Mouse (Mus musculus): Measurements from ENCODE around the gene Snhg11. TPM values are rescaled to one million over a fixed set of nuclear protein-coding genes. Genes with fewer than 3 reads are reported as not detected.

Snhg11 gene
- polyA plus RNA-seq, 1 experiment from 2014 or later = 1.4 TPM

DNA sequence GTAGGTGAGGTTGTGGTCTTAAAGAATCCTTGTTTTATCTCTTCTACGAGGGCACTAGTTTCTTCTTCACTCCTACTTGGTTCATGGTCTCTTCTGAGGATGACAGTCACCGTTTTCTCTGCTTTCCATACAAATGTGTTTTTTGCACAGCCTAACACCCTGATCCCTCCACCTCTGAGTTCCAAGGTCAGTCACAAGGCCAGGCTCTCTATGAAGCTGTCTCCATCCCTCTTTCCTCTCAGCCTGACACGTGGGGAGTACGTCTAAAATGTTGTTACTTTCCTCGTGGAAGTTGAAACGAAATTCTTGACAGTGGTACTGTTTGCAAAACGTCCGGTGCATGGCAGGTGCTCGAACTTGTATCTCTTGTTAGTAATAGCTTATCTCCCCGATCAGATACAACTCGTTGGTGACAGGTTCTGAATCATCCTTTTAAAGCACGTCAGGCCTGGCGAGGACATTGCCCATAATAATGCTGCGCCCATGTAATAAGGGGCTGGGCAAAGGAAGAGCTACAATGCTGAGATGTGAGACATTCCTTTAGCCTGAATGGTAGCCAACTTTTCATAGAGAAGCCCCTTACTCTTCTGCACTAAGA, 33.7 kb downstream of the Snhg11 start:
- H3K4me1 ChIP-seq (replicated peaks) = peaks cover 43% of the 10 kb centered on the region
- H3K36me3 ChIP-seq = no peaks in the 10 kb centered on the region
- no peak overlapping the region for H3K27ac ChIP-seq
- 0 out of 2 replicates have a peak, but pooled peaks cover 5% of the 10 kb centered on the region for H3K27me3 ChIP-seq
- H3K9me3 ChIP-seq (replicated peaks) = no peaks in the 10 kb centered on the region
- DNase-seq = no peak
- peak overlapping the region; percentile 70 for H3K4me2 ChIP-seq
- 30% methylated on average over 14 of the region's 14 CpGs for WGBS (ENCODE audit: insufficient replicate concordance)
- peak overlapping the region; percentile 98 for H3K4me3 ChIP-seq (replicated peaks)
- ATAC-seq (ENCODE audit: low read depth) = no peak
- no peak overlapping the region for H3K9ac ChIP-seq

DNA sequence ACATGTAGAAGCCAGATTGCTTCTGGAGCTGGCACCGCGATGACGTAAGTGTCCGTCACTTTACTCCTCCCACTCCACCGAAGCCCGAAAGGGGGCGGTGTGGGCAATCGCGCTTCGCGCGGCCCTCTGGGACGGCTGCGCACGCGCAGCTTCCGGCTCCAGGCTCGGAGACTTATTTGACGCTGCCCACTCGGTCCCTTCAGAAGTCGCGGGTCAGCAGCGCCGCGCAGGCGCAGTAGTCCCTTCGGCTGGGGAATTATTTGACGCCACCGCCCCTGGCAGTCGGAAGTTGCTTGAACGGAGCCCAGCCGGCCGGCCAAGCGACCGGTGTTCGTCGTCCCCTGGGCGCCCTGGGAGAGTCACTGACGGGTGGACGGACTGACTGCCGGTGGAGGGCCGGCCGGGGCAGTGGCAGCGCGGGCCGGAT, 34.2 kb downstream of the Snhg11 start, which contains the start of gene Ralgapb:
Ralgapb (plus strand) TSS at position 254 of the 427 bp plus-strand sequence.
- Histone ChIP-seq H3K9ac (peak within 1 kb of the TSS; percentile 96), H3K4me2 (peak within 1 kb of the TSS; percentile 94), H3K4me1 (replicated peaks) (peaks cover 48% of the 10 kb centered on the region), H3K27ac (peak within 1 kb of the TSS; percentile 88), H3K27me3 (0 out of 2 replicates have a peak, but pooled peaks cover 5% of the 10 kb centered on the region), H3K4me3 (replicated peaks) (peak within 1 kb of the TSS; percentile 98), H3K36me3 (no peaks in the 10 kb centered on the region), H3K9me3 (replicated peaks) (no peaks in the 10 kb centered on the region)
- ATAC-seq (ENCODE audit: low read depth) (peak; percentile 85), DNase-seq (peak; percentile 97)
- WGBS (ENCODE audit: insufficient replicate concordance) = under 1% methylated on average over 46 of the region's 46 CpGs

DNA sequence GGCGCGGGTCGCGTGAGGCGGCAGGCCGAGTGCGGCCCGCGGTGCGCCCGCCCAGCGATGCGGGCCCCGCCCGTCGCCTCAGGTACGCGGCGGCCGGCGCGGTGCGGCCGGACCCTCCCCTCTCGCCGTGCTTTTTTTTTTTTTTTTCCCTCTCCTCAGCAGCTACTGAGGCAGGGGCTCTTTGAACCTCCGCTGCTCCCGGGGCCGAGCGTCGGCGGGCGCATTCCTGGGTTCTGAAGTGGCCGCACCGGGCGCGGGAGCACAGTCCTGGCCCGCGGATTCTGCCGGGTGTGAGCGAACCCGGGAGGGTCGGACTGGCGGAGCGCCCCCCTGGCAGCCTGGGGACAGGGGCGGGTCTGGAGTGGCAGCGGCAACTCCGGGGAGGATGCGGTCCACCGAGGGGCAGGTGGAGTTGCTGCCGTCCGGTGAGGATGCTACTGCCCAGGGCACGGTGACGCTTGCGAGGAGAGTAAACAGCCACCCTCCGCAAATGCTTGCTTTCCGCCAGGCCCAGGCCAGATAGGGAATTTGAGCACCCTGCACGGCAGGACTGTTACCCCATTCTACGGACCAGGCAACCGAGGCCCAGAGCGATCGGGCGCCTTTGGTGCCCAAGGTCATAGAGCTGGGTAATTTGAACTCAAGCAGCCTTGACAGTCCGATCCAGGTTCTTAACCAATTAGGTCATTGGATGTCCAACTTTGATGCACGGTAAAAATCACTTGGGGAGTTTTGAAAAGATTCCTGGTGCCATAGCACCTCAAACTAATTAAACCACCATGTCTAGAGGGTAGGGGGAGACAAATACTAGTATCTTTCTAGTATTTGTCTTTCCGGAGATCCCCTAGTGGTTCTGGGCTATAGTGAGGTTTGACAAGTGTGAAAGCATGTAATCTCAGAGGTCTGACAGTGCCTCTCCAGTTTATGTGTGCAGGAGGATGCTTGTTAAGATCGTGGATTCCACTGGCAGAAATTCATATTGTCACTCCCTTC, 34.9 kb downstream of the Snhg11 start:
- Histone ChIP-seq H3K4me2 (peak overlapping the region; percentile 94), H3K36me3 (no peaks in the 10 kb centered on the region), H3K9ac (peak overlapping the region; percentile 96), H3K4me1 (replicated peaks) (peaks cover 53% of the 10 kb centered on the region), H3K27ac (peak overlapping the region; percentile 88), H3K9me3 (replicated peaks) (no peaks in the 10 kb centered on the region), H3K27me3 (0 out of 2 replicates have a peak, but pooled peaks cover 5% of the 10 kb centered on the region), H3K4me3 (replicated peaks) (peak overlapping the region; percentile 98)
- DNase-seq (peak; percentile 42), ATAC-seq (ENCODE audit: low read depth) (peak; percentile 78)
- 2% methylated on average over 65 of the region's 67 CpGs for WGBS (ENCODE audit: insufficient replicate concordance)

DNA sequence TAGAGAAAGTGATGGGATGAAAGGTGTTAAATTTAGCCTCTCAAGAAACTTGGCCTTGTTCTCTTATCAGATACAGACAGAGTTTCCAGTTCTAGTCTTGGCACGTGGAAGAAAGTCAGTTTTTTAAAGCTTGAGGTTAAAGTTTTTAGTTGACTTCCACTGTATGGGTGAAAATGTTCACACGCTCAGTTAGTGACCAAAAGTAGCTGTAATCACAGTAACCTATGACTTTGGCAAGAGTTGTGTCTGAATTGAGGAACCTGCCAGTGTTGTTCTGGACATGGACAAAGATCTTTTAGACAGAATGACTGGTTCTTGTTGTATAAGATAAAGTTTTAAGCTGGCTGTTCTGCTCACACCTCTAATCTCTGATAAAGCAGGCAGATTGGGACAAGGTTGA, 37.8 kb downstream of the Snhg11 start:
- Histone ChIP-seq H3K36me3 (no peaks in the 10 kb centered on the region), H3K27ac (peak overlapping the region; percentile 37; the same call in 1 of the 2 replicates), H3K27me3 (no peaks in the 10 kb centered on the region), H3K4me1 (replicated peaks) (peaks cover 61% of the 10 kb centered on the region), H3K4me2 (peak overlapping the region; percentile 23), H3K9me3 (replicated peaks) (no peaks in the 10 kb centered on the region), H3K9ac (peak overlapping the region; percentile 29; the same call in 1 of the 2 replicates), H3K4me3 (replicated peaks) (no peak overlapping the region)
- DNase-seq (no peak), ATAC-seq (ENCODE audit: low read depth) (no peak)
- 19% methylated on average over 2 of the region's 2 CpGs for WGBS (ENCODE audit: insufficient replicate concordance)

DNA sequence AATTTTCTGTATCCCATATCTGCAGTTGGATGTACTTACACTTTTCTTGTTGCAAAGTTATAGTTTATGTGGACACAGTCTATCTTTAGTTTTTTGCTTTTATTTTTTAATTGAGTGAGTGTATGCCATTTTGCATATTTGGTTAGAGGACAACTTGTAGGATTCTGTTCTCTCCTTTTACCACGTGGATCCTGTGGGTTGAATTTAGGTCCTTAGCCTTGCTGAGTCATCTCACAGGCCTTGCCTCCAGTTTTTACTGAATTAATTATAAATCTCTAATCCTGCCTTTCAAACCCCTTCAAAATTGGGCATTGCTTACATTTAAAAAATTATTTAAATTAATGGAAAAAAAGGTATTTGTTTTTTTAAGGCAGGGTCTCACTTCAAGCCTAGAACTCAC, 40.4 kb downstream of the Snhg11 start:
- H3K9ac ChIP-seq = no peak overlapping the region
- no peak overlapping the region for H3K4me3 ChIP-seq (replicated peaks)
- ATAC-seq (ENCODE audit: low read depth) = no peak
- H3K27me3 ChIP-seq = no peaks in the 10 kb centered on the region
- no peak overlapping the region for H3K4me2 ChIP-seq
- H3K36me3 ChIP-seq = no peaks in the 10 kb centered on the region
- H3K4me1 ChIP-seq (replicated peaks) = peaks cover 51% of the 10 kb centered on the region
- DNase-seq = no peak
- H3K27ac ChIP-seq = no peak overlapping the region
- H3K9me3 ChIP-seq (replicated peaks) = no peaks in the 10 kb centered on the region
- WGBS (ENCODE audit: insufficient replicate concordance) = 25% methylated on average over 1 of the region's 1 CpGs

DNA sequence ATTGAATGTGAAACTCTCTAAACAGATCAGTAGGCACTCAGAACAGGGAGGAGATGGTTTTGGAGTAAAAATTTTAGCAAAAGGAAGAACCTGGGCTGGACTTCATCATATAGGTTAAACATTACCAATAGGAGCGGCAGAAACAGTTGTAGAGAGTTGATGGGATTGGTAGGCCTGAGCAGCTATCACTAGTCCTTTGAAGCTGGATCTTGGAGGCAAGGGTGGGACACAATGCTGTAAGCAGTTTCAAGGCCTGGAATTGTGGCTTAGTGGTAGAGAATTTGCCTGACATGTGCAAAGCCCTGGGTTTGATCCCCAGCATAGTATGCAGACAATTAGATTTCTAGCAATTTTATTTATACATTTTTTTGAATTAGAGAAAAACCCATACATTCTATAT, 43.2 kb downstream of the Snhg11 start:
- Histone ChIP-seq H3K27ac (no peak overlapping the region), H3K4me2 (no peak overlapping the region), H3K9me3 (replicated peaks) (no peaks in the 10 kb centered on the region), H3K9ac (no peak overlapping the region), H3K27me3 (no peaks in the 10 kb centered on the region), H3K4me1 (replicated peaks) (peaks cover 26% of the 10 kb centered on the region), H3K4me3 (replicated peaks) (no peak overlapping the region), H3K36me3 (peaks cover 13% of the 10 kb centered on the region)
- no peak for DNase-seq
- WGBS (ENCODE audit: insufficient replicate concordance) = 72% methylated on average over 1 of the region's 1 CpGs
- no peak for ATAC-seq (ENCODE audit: low read depth)

Other genes with a start within 250 kb of the Snhg11 start
- gene Tgm2, start 229.2 kb upstream of the Snhg11 start, polyA plus RNA-seq (2015; fragmentation: Nextera tagmentation; extraction: Ambion mirVana) = 63.8 and 68.2 TPM in 2 replicates
- 0.31 and 0.47 TPM in 2 replicates for gene D630003M21Rik, start 146.4 kb upstream of the Snhg11 start, polyA plus RNA-seq (2015; fragmentation: Nextera tagmentation; extraction: Ambion mirVana)
- gene Bpi, start 117.5 kb upstream of the Snhg11 start, polyA plus RNA-seq (2015; fragmentation: Nextera tagmentation; extraction: Ambion mirVana) = not detected in 2 replicates
- gene Lbp, start 69.1 kb upstream of the Snhg11 start, polyA plus RNA-seq (2015; fragmentation: Nextera tagmentation; extraction: Ambion mirVana) = 16.3 and 22.9 TPM in 2 replicates
- 6.0 and 6.3 TPM in 2 replicates for gene Ralgapb, start 34.2 kb downstream of the Snhg11 start, polyA plus RNA-seq (2015; fragmentation: Nextera tagmentation; extraction: Ambion mirVana)
- not detected in 2 replicates for gene Adig, start 127.0 kb downstream of the Snhg11 start, polyA plus RNA-seq (2015; fragmentation: Nextera tagmentation; extraction: Ambion mirVana)
- gene Arhgap40, start 137.2 kb downstream of the Snhg11 start, polyA plus RNA-seq (2015; fragmentation: Nextera tagmentation; extraction: Ambion mirVana) = not detected in 2 replicates
- gene Slc32a1, start 235.1 kb downstream of the Snhg11 start, polyA plus RNA-seq (2015; fragmentation: Nextera tagmentation; extraction: Ambion mirVana) = not detected in 2 replicates
- 5.4 and 6.3 TPM in 2 replicates for gene Actr5, start 249.2 kb downstream of the Snhg11 start, polyA plus RNA-seq (2015; fragmentation: Nextera tagmentation; extraction: Ambion mirVana)

Data from liver, embryonic 13.5 days (tissue).